Mouse (Mus musculus): ENCODE measurements at regions not wholly inside any gene's neighbourhood (a gene's known extent, or its start where the extent isn't known, plus 50 kb on each side); places are given as distances from the start of the nearest gene placed in this dataset.
A peak's percentile ranks its signal among the peaks of the same experiment; 100 is the strongest.

- ATAC-seq (replicated peaks; ENCODE audit: low FRiP score, low TSS enrichment, low read depth) (no peak), DNase-seq (ENCODE audit: low spot score) (no peak)
- Histone ChIP-seq H3K27me3 (replicated peaks; ENCODE audit: control insufficient read depth, insufficient read depth, low read length) (no peaks in the 10 kb centered on the region), H3K4me2 (ENCODE audit: low read length) (no peak overlapping the region), H3K9ac (ENCODE audit: low read length) (no peak overlapping the region), H3K36me3 (ENCODE audit: control insufficient read depth, insufficient read depth, low read length) (no peaks in the 10 kb centered on the region), H3K4me1 (replicated peaks; ENCODE audit: control insufficient read depth, insufficient read depth, low read length) (no peaks in the 10 kb centered on the region), H3K4me3 (ENCODE audit: low read depth, low read length) (no peak overlapping the region), H3K9me3 (ENCODE audit: control insufficient read depth, low read length) (no peaks in the 10 kb centered on the region), H3K27ac (ENCODE audit: low read depth) (no peak overlapping the region)
- 78% methylated on average over 3 of the region's 3 CpGs for WGBS
Observed at GRCm38 (mm10) chr15:60132701-60133100, 116.3 kb upstream of the 4933412E24Rik start.

- Histone ChIP-seq H3K4me2 (ENCODE audit: low read length) (no peak overlapping the region), H3K27ac (ENCODE audit: low read depth) (no peak overlapping the region), H3K9ac (ENCODE audit: low read length) (no peak overlapping the region), H3K4me1 (replicated peaks; ENCODE audit: control insufficient read depth, insufficient read depth, low read length) (no peaks in the 10 kb centered on the region), H3K27me3 (replicated peaks; ENCODE audit: control insufficient read depth, insufficient read depth, low read length) (no peaks in the 10 kb centered on the region), H3K36me3 (ENCODE audit: control insufficient read depth, insufficient read depth, low read length) (no peaks in the 10 kb centered on the region), H3K9me3 (ENCODE audit: control insufficient read depth, low read length) (no peaks in the 10 kb centered on the region), H3K4me3 (ENCODE audit: low read depth, low read length) (no peak overlapping the region)
- 17% methylated on average over 3 of the region's 3 CpGs for WGBS
- no peak for DNase-seq (ENCODE audit: low spot score)
- ATAC-seq (replicated peaks; ENCODE audit: low FRiP score, low TSS enrichment, low read depth) = no peak
Observed at GRCm38 (mm10) chr15:60124461-60124860, 108.0 kb upstream of the 4933412E24Rik start.

GRCm38 (mm10) chr15:60119926-60120325 lies 103.5 kb upstream of the 4933412E24Rik start:
- 88% methylated on average over 1 of the region's 1 CpGs for WGBS
- Histone ChIP-seq H3K27me3 (replicated peaks; ENCODE audit: control insufficient read depth, insufficient read depth, low read length) (no peaks in the 10 kb centered on the region), H3K9me3 (ENCODE audit: control insufficient read depth, low read length) (no peaks in the 10 kb centered on the region), H3K36me3 (ENCODE audit: control insufficient read depth, insufficient read depth, low read length) (no peaks in the 10 kb centered on the region), H3K27ac (ENCODE audit: low read depth) (no peak overlapping the region), H3K4me3 (ENCODE audit: low read depth, low read length) (no peak overlapping the region), H3K9ac (ENCODE audit: low read length) (no peak overlapping the region), H3K4me2 (ENCODE audit: low read length) (no peak overlapping the region), H3K4me1 (replicated peaks; ENCODE audit: control insufficient read depth, insufficient read depth, low read length) (no peaks in the 10 kb centered on the region)
- ATAC-seq (replicated peaks; ENCODE audit: low FRiP score, low TSS enrichment, low read depth) (no peak), DNase-seq (ENCODE audit: low spot score) (no peak)

DNA sequence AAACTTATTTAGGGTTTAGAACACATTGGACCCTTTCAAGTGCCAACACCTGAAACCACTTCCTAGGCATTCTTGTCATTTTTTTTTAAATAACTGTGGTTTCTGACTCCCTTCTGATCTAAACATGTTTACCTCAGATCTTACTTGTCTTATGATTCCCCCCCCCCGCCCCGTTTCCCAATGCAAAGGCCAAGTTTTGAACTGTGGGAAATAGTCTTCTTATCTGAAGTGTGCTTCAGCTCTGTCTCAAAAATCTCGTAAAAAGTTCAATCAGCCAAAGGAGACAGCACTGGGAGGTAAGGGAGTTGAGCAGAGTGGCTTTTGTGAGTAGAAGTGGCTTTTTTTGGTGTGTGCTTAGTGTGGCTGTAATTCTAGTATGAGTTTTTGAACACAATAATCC lies 95.5 kb upstream of the 4933412E24Rik start:
- ATAC-seq (replicated peaks; ENCODE audit: low FRiP score, low TSS enrichment, low read depth) (no peak), DNase-seq (ENCODE audit: low spot score) (no peak)
- Histone ChIP-seq H3K4me1 (replicated peaks; ENCODE audit: control insufficient read depth, insufficient read depth, low read length) (no peaks in the 10 kb centered on the region), H3K9ac (ENCODE audit: low read length) (no peak overlapping the region), H3K4me3 (ENCODE audit: low read depth, low read length) (no peak overlapping the region), H3K27ac (ENCODE audit: low read depth) (no peak overlapping the region), H3K36me3 (ENCODE audit: control insufficient read depth, insufficient read depth, low read length) (no peaks in the 10 kb centered on the region), H3K27me3 (replicated peaks; ENCODE audit: control insufficient read depth, insufficient read depth, low read length) (no peaks in the 10 kb centered on the region), H3K9me3 (ENCODE audit: control insufficient read depth, low read length) (no peaks in the 10 kb centered on the region), H3K4me2 (ENCODE audit: low read length) (no peak overlapping the region)
- WGBS = 82% methylated on average over 3 of the region's 3 CpGs

- Histone ChIP-seq H3K9me3 (ENCODE audit: control insufficient read depth, low read length) (no peaks in the 10 kb centered on the region), H3K9ac (ENCODE audit: low read length) (no peak overlapping the region), H3K27ac (ENCODE audit: low read depth) (no peak overlapping the region), H3K27me3 (replicated peaks; ENCODE audit: control insufficient read depth, insufficient read depth, low read length) (no peaks in the 10 kb centered on the region), H3K4me2 (ENCODE audit: low read length) (no peak overlapping the region), H3K4me1 (replicated peaks; ENCODE audit: control insufficient read depth, insufficient read depth, low read length) (no peaks in the 10 kb centered on the region), H3K36me3 (ENCODE audit: control insufficient read depth, insufficient read depth, low read length) (no peaks in the 10 kb centered on the region), H3K4me3 (ENCODE audit: low read depth, low read length) (no peak overlapping the region)
- WGBS = 83% methylated on average over 4 of the region's 4 CpGs
- ATAC-seq (replicated peaks; ENCODE audit: low FRiP score, low TSS enrichment, low read depth) (no peak), DNase-seq (ENCODE audit: low spot score) (no peak)
Observed at GRCm38 (mm10) chr15:60111046-60111445, 94.6 kb upstream of the 4933412E24Rik start.

GRCm38 (mm10) chr15:60104126-60104525 lies 87.7 kb upstream of the 4933412E24Rik start:
- no peak overlapping the region for H3K4me3 ChIP-seq (ENCODE audit: low read depth, low read length)
- H3K4me1 ChIP-seq (replicated peaks; ENCODE audit: control insufficient read depth, insufficient read depth, low read length) = no peaks in the 10 kb centered on the region
- DNase-seq (ENCODE audit: low spot score) = no peak
- H3K36me3 ChIP-seq (ENCODE audit: control insufficient read depth, insufficient read depth, low read length) = no peaks in the 10 kb centered on the region
- 48% methylated on average over 2 of the region's 2 CpGs for WGBS
- H3K9ac ChIP-seq (ENCODE audit: low read length) = no peak overlapping the region
- no peaks in the 10 kb centered on the region for H3K27me3 ChIP-seq (replicated peaks; ENCODE audit: control insufficient read depth, insufficient read depth, low read length)
- no peak overlapping the region for H3K4me2 ChIP-seq (ENCODE audit: low read length)
- ATAC-seq (replicated peaks; ENCODE audit: low FRiP score, low TSS enrichment, low read depth) = no peak
- no peak overlapping the region for H3K27ac ChIP-seq (ENCODE audit: low read depth)
- no peaks in the 10 kb centered on the region for H3K9me3 ChIP-seq (ENCODE audit: control insufficient read depth, low read length)

DNA sequence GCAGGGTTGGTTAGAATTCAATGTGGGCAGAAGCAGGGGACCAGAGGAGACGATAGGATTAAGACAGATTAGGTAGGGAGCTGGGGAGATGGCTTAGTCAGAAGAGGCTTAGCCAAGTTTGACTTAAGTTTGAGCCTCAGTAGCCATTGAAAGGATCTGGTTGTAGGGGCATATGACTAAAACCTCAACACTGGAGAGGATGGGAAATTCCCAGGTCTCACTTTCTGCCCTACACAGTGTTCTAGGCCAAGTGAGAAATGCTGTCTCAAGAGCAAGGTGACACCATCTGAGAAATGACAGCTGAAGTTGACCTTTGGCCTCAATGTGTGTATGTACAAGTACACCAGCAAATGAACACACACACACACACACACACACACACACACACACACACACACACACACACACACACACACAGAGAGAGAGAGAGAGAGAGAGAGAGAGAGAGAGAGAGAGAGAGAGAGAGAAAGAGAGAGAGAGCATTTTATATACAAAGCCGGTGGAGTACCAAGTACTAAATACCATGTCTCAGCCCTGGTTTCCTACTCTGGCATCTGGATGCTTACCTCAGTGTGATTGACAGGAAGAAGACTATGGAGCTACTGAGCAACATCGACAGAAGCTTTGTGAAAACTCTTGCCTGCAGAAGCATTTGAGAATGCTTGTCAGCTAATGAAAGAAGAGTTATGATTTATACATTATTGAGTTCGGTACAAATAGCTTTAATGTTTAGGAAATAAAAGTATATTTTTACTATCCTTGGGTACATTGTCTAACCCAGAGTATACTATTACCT lies 85.3 kb upstream of the 4933412E24Rik start:
- H3K4me3 ChIP-seq (ENCODE audit: low read depth, low read length) = no peak overlapping the region
- no peaks in the 10 kb centered on the region for H3K36me3 ChIP-seq (ENCODE audit: control insufficient read depth, insufficient read depth, low read length)
- H3K9me3 ChIP-seq (ENCODE audit: control insufficient read depth, low read length) = no peaks in the 10 kb centered on the region
- H3K4me1 ChIP-seq (replicated peaks; ENCODE audit: control insufficient read depth, insufficient read depth, low read length) = no peaks in the 10 kb centered on the region
- no peaks in the 10 kb centered on the region for H3K27me3 ChIP-seq (replicated peaks; ENCODE audit: control insufficient read depth, insufficient read depth, low read length)
- no peak overlapping the region for H3K4me2 ChIP-seq (ENCODE audit: low read length)
- 88% methylated on average over 4 of the region's 4 CpGs for WGBS
- ATAC-seq (replicated peaks; ENCODE audit: low FRiP score, low TSS enrichment, low read depth) (no peak), DNase-seq (ENCODE audit: low spot score) (no peak)
- H3K27ac ChIP-seq (ENCODE audit: low read depth) = no peak overlapping the region
- H3K9ac ChIP-seq (ENCODE audit: low read length) = no peak overlapping the region

DNA sequence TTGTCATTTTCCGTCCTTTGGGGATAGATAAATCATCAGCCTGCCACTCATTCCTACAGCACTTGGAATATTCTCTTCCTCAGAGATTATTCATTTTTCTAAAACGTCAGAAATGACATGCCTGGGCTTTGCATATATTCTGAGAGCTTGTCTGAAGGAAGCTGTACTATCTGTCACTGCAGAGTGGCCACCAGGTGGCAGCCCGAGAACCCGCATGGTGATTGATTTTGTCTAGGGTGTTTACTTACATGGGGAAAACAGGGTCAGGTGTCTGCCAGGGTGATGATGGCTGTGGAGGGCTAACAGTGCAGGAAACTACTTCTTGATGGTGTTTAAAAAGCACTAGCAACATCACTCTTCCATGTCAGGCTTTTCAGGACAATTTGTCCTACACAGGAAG lies 80.7 kb upstream of the 4933412E24Rik start:
- H3K27ac ChIP-seq (ENCODE audit: low read depth) = no peak overlapping the region
- WGBS = 15% methylated on average over 4 of the region's 4 CpGs
- peak; percentile 64 for DNase-seq (ENCODE audit: low spot score)

DNA sequence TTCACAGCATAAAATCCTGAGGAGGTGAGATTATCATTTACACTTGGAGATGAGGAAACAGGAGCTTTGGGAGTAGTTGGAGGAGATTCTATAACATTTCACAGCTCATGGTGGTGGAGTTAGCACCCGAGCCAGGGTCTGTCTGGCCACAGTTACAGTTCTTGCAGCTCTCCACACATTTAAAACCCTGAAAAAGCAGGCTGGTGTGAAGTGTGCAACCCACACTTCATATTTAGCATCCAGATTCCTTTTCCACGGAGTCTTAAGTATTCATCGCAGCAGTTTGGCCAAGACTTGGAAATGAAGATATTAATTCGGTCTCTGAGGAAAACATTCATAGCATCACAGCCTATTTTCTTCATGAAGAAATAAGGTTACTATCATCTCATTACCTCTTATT lies 79.7 kb upstream of the 4933412E24Rik start:
- Histone ChIP-seq H3K4me3 (ENCODE audit: low read depth, low read length) (no peak overlapping the region), H3K27ac (ENCODE audit: low read depth) (no peak overlapping the region), H3K4me2 (ENCODE audit: low read length) (no peak overlapping the region), H3K36me3 (ENCODE audit: control insufficient read depth, insufficient read depth, low read length) (no peaks in the 10 kb centered on the region), H3K9ac (ENCODE audit: low read length) (no peak overlapping the region), H3K9me3 (ENCODE audit: control insufficient read depth, low read length) (no peaks in the 10 kb centered on the region), H3K27me3 (replicated peaks; ENCODE audit: control insufficient read depth, insufficient read depth, low read length) (no peaks in the 10 kb centered on the region), H3K4me1 (replicated peaks; ENCODE audit: control insufficient read depth, insufficient read depth, low read length) (no peaks in the 10 kb centered on the region)
- 87% methylated on average over 4 of the region's 4 CpGs for WGBS
- ATAC-seq (replicated peaks; ENCODE audit: low FRiP score, low TSS enrichment, low read depth) = no peak
- no peak for DNase-seq (ENCODE audit: low spot score)

More for the DNA sequence above, 80.7 kb upstream of the 4933412E24Rik start:
- Histone ChIP-seq H3K27me3 (replicated peaks; ENCODE audit: control insufficient read depth, insufficient read depth, low read length) (no peaks in the 10 kb centered on the region), H3K9ac (ENCODE audit: low read length) (no peak overlapping the region), H3K36me3 (ENCODE audit: control insufficient read depth, insufficient read depth, low read length) (no peaks in the 10 kb centered on the region), H3K4me2 (ENCODE audit: low read length) (no peak overlapping the region), H3K9me3 (ENCODE audit: control insufficient read depth, low read length) (no peaks in the 10 kb centered on the region), H3K4me3 (ENCODE audit: low read depth, low read length) (no peak overlapping the region), H3K4me1 (replicated peaks; ENCODE audit: control insufficient read depth, insufficient read depth, low read length) (no peaks in the 10 kb centered on the region)
- no peak; the same call in 1 of the 2 replicates for ATAC-seq (replicated peaks; ENCODE audit: low FRiP score, low TSS enrichment, low read depth)
